Mouse (Mus musculus): Measurements from ENCODE around the gene Gm5269. TPM values are rescaled to one million over a fixed set of nuclear protein-coding genes. Genes with fewer than 3 reads are reported as not detected.
A peak's percentile ranks its signal among the peaks of the same experiment; 100 is the strongest.

Gene Gm5269
- not detected in 2 replicates for polyA plus RNA-seq (2015; fragmentation: Nextera tagmentation; extraction: Ambion mirVana)

DNA sequence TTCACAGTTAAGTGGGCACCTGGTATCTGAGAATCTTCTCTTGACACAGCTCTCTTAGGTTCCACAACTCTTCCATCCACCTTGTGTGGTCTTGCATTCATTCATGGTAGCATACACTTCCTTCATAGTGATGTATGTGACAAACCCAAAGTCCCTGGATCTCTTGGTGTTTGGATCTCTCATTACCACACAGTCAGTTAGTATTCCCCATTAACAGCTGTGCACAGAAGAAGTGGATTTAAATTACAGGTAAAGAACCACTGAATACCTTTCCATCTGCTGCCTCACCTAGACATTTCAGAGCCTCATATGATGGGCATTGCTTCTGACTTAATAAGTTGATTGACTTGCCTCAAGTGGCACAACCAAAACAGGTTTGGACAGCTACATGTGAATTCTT lies at the start of gene Gm5269:
Gm5269 (minus strand) TSS at position 101 of the 400 bp plus-strand sequence.
- ATAC-seq: no peak
- no peaks in the 10 kb centered on the region for H3K9me3 ChIP-seq (replicated peaks)

DNA sequence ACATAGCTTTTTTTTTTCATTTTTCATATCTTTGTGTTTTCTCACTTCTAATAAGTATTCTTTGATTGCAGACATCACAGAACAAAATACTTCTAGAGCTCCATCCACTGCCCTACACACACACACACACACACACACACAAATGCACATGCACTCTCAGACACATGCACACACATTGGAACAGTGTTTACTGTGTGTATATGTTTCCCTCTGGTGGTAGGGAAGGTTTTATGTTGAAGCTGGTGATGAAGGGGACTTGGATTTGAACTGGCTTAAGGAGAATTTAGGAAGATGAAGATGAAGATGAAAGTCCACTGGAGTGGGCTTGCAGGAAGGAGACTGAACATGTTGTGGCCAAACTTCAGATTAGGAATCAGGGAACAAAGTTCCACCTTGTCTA lies 41.1 kb upstream of the Gm5269 start:
- Histone ChIP-seq H3K4me2 (no peak overlapping the region), H3K4me3 (no peak overlapping the region), H3K27ac (no peak overlapping the region), H3K4me1 (peaks cover 1% of the 10 kb centered on the region; the same call in 1 of the 2 replicates), H3K9ac (no peak overlapping the region), H3K36me3 (ENCODE audit: poor library complexity, severe bottlenecking) (no peaks in the 10 kb centered on the region), H3K9me3 (replicated peaks) (no peaks in the 10 kb centered on the region), H3K27me3 (peaks cover 12% of the 10 kb centered on the region)
- no peak for ATAC-seq

More for the DNA sequence above, at the start of gene Gm5269:
- Histone ChIP-seq H3K4me1 (no peaks in the 10 kb centered on the region), H3K4me3 (no peak within 1 kb of the TSS), H3K27me3 (no peaks in the 10 kb centered on the region), H3K36me3 (ENCODE audit: poor library complexity, severe bottlenecking) (no peaks in the 10 kb centered on the region), H3K9ac (no peak within 1 kb of the TSS), H3K4me2 (no peak within 1 kb of the TSS), H3K27ac (no peak within 1 kb of the TSS)

DNA sequence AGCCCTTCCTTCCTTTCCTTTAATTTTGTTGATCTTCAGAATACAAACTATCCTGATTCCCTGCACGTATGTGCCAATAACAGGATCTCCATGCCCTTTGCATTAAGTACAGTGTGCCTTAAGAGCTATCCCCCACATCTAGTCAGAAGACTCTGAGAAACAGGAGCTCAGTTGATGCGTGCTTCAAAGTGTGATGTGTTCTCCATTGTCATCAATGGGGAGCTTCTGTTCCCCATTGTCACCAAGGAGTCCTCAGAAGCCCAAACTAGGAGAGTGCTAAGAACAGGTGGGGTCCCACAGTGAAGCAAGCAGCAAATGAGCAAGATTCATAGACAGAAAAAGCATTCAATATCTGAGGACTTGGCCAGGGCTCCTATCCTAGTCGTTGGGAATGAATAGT lies 36.8 kb upstream of the Gm5269 start:
- no peak for ATAC-seq
- H3K4me3 ChIP-seq: no peak overlapping the region
- H3K4me1 ChIP-seq: peaks cover 5% of the 10 kb centered on the region; the same call in 1 of the 2 replicates
- peaks cover 22% of the 10 kb centered on the region for H3K27me3 ChIP-seq
- H3K9ac ChIP-seq: no peak overlapping the region
- no peaks in the 10 kb centered on the region for H3K36me3 ChIP-seq (ENCODE audit: poor library complexity, severe bottlenecking)
- H3K27ac ChIP-seq: no peak overlapping the region
- H3K4me2 ChIP-seq: no peak overlapping the region
- no peaks in the 10 kb centered on the region for H3K9me3 ChIP-seq (replicated peaks)
- 44% methylated on average over 3 of the region's 3 CpGs for WGBS

DNA sequence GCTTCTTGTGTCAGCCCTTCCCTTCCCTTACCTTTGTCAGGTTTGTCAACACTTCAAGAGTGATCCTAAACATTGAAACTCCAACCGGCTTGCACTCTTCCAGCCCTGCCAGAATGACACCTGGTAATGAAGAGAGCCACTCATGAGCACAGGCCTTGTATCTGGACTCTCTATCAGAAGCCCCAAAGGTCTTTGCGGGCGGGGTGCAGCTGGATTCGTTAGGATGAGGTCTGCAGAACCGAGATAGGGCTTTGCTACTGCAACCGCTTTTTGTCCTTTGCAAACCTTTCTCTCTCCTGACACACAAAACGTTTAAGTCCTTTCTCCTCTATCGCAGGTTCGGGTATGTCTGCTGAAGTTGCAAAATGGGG lies 36.3 kb upstream of the Gm5269 start, which contains the start of gene Slc40a1:
Slc40a1 (minus strand) TSS at position 131 of the 371 bp plus-strand sequence.
- Histone ChIP-seq H3K27me3 (peaks cover 22% of the 10 kb centered on the region), H3K27ac (no peak within 1 kb of the TSS), H3K4me1 (peaks cover 5% of the 10 kb centered on the region; the same call in 1 of the 2 replicates), H3K4me2 (peak within 1 kb of the TSS; percentile 90), H3K4me3 (peak within 1 kb of the TSS; percentile 65), H3K9ac (peak within 1 kb of the TSS; percentile 66), H3K36me3 (ENCODE audit: poor library complexity, severe bottlenecking) (no peaks in the 10 kb centered on the region), H3K9me3 (replicated peaks) (no peaks in the 10 kb centered on the region)
- 0 out of 2 replicates have a peak, but pooled peaks have one; percentile 7 for ATAC-seq
- 19% methylated on average over 9 of the region's 9 CpGs for WGBS

DNA sequence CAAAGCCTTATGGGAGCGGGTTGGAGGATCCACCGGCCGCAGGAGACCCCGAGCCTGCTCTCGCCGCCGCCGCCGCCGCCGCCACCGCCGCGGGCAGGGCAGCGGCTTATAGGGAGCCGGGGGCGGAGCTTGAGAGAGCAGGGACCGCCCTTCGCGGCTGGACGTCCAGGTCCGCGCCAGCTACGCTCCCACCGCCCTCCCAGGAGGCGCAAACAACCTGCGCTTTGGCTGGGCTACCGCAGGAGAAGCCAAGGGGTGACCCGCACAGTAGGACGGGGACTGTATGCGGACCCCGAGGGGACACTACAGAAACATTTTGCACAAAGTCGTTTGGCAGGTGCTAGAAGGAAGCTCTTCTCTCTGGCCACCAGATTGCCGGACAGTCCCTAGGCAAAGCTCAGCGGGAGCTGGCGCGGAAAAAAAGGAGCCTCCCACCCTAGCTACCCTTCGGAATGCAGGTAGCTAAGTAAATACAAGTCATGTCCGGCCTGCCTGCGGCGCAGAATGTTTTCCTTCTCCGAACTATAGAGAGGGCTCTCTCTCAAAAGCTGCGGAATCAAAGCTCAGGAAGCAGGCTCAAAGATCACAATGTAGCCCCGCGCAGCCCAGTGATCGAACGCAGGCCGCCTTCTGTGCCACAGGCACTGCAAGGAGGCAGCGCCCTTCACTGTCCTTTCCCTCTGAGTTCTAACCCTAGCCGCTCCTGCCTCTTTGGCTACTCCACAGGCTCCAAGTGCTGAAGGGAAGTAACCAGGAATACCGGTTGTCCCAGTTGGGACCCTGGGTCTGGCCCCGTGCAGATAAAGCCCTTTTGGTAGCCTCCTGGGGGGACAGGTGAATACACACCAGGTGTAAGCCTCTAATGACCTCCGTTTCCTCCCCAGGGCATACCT lies 35.7 kb upstream of the Gm5269 start:
- WGBS: under 1% methylated on average over 53 of the region's 53 CpGs
- Histone ChIP-seq H3K4me3 (peak overlapping the region; percentile 65), H3K9me3 (replicated peaks) (no peaks in the 10 kb centered on the region)

DNA sequence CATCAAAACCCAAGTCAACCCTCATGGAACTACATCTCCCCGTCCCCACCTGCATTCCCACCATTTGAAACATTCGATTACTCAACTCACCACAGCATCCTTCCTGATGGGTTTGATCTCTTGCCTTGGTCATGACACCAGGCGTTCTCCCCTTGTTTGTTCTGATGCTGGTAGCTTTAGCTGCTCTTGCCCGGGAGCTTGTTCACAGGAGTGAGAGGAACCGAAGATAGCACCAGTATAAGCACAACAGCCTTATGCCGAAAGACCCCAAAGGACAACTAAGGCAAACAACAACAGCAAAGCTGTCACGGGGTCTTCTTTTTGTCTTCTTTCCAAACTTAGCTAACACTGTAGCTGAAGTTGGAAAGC lies 35.0 kb upstream of the Gm5269 start:
- Histone ChIP-seq H3K27ac (no peak overlapping the region), H3K4me2 (peak overlapping the region; percentile 90), H3K4me1 (peaks cover 5% of the 10 kb centered on the region; the same call in 1 of the 2 replicates), H3K4me3 (peak overlapping the region; percentile 65), H3K27me3 (peaks cover 22% of the 10 kb centered on the region), H3K9me3 (replicated peaks) (no peaks in the 10 kb centered on the region), H3K9ac (peak overlapping the region; percentile 66), H3K36me3 (ENCODE audit: poor library complexity, severe bottlenecking) (no peaks in the 10 kb centered on the region)
- 11% methylated on average over 7 of the region's 7 CpGs for WGBS
- ATAC-seq: peak; percentile 55; the same call in 1 of the 2 replicates

More for the DNA sequence above, 35.7 kb upstream of the Gm5269 start:
- Histone ChIP-seq H3K27me3 (peaks cover 22% of the 10 kb centered on the region), H3K9ac (peak overlapping the region; percentile 66), H3K36me3 (ENCODE audit: poor library complexity, severe bottlenecking) (no peaks in the 10 kb centered on the region), H3K4me1 (peaks cover 5% of the 10 kb centered on the region; the same call in 1 of the 2 replicates), H3K27ac (no peak overlapping the region), H3K4me2 (peak overlapping the region; percentile 90)
- peak; percentile 99 for ATAC-seq

DNA sequence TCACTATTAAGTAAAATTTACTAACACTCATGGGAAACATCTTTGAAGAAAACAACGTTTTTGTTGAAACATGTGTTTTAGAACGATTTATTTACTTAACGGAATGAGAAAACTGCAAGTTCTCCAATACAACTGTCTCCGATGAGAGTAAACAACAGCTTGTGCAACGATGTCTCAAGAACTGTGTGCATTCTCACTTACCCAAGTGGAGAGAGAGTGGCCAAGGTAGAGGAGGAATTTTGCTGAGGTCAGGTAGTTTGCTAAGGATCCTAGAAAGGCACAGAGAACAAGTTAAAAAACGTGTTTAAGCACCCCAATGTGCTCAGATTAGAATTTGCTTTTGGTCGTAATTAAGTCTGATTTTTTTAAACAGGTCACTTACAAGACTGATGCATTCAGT lies 34.4 kb upstream of the Gm5269 start:
- Histone ChIP-seq H3K4me2 (peak overlapping the region; percentile 90; the same call in 1 of the 2 replicates), H3K36me3 (ENCODE audit: poor library complexity, severe bottlenecking) (no peaks in the 10 kb centered on the region), H3K27ac (no peak overlapping the region), H3K27me3 (peaks cover 22% of the 10 kb centered on the region), H3K4me3 (no peak overlapping the region), H3K9me3 (replicated peaks) (no peaks in the 10 kb centered on the region), H3K9ac (no peak overlapping the region), H3K4me1 (peaks cover 5% of the 10 kb centered on the region; the same call in 1 of the 2 replicates)
- 73% methylated on average over 7 of the region's 7 CpGs for WGBS
- ATAC-seq: no peak

DNA sequence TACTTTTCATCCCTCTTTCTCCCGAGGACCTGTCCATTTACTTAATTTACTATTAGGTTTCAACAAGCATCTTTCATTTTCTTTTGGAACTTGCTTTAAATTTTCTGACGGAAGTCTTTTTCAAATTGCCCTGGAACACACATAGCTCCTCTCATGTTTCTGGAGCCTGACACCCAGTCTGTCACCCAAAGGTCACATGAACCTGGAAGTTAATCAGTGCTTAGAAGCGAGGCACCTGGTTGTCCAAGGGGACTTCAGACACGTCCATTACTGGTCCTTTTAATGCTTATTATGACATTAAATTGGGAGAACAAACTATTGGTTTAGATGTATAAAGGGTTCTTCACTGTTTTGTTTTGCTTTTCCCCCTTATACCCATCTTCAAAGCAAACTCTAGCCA lies 33.2 kb upstream of the Gm5269 start:
- H3K4me2 ChIP-seq: no peak overlapping the region
- H3K27ac ChIP-seq: no peak overlapping the region
- H3K27me3 ChIP-seq: peaks cover 22% of the 10 kb centered on the region
- H3K4me1 ChIP-seq: peaks cover 5% of the 10 kb centered on the region; the same call in 1 of the 2 replicates
- 78% methylated on average over 4 of the region's 4 CpGs for WGBS
- H3K9ac ChIP-seq: no peak overlapping the region
- no peak overlapping the region for H3K4me3 ChIP-seq
- no peaks in the 10 kb centered on the region for H3K36me3 ChIP-seq (ENCODE audit: poor library complexity, severe bottlenecking)
- ATAC-seq: no peak
- H3K9me3 ChIP-seq (replicated peaks): no peaks in the 10 kb centered on the region

DNA sequence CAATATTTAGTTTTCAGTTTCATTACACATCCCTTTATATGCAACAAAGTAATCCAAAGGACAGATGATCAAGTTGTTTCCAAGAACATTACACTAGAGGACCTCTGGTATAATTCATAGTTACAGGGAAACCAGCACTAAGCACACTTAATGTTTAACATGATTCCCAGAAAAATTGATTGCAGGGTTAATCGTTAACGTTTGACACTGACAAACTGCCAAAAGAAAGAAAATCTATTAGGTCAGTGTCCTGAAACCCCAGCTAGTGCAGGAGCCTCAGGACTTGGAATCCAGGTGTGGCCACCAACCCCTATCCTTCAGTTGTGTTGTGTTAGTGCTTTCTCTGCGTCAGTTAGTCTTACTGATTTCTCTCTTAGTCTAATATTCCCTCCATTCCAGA lies 30.6 kb upstream of the Gm5269 start:
- H3K9ac ChIP-seq: no peak overlapping the region
- no peaks in the 10 kb centered on the region for H3K4me1 ChIP-seq
- H3K36me3 ChIP-seq (ENCODE audit: poor library complexity, severe bottlenecking): no peaks in the 10 kb centered on the region
- no peak overlapping the region for H3K27ac ChIP-seq
- H3K4me2 ChIP-seq: no peak overlapping the region
- ATAC-seq: no peak
- no peak overlapping the region for H3K4me3 ChIP-seq
- H3K9me3 ChIP-seq (replicated peaks): no peaks in the 10 kb centered on the region
- H3K27me3 ChIP-seq: peaks cover 7% of the 10 kb centered on the region; the same call in 1 of the 2 replicates
- WGBS: 90% methylated on average over 3 of the region's 3 CpGs

DNA sequence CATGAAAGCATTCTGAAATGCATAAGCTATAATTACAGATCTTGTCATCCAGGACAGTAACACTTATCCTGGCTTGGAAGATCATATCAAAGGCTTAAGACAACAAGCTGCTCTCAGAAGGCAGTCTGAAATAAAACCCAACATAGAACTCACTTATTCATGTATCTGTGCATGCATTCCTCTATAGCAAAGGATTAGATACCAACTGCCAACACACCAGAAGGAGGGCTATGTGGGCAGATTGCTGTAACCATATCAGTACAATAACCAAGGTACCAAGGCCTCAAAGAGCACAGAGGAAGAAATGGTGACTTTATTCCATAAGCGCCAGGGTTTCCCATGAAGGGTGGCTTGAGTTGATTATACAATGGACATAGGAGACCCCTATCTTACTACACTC lies 29.7 kb upstream of the Gm5269 start:
- H3K27ac ChIP-seq: no peak overlapping the region
- no peaks in the 10 kb centered on the region for H3K4me1 ChIP-seq
- no peaks in the 10 kb centered on the region for H3K9me3 ChIP-seq (replicated peaks)
- no peak overlapping the region for H3K9ac ChIP-seq
- H3K27me3 ChIP-seq: peaks cover 3% of the 10 kb centered on the region; the same call in 1 of the 2 replicates
- 95% methylated on average over 1 of the region's 1 CpGs for WGBS
- H3K4me2 ChIP-seq: no peak overlapping the region
- ATAC-seq: no peak
- H3K36me3 ChIP-seq (ENCODE audit: poor library complexity, severe bottlenecking): no peaks in the 10 kb centered on the region
- H3K4me3 ChIP-seq: no peak overlapping the region

DNA sequence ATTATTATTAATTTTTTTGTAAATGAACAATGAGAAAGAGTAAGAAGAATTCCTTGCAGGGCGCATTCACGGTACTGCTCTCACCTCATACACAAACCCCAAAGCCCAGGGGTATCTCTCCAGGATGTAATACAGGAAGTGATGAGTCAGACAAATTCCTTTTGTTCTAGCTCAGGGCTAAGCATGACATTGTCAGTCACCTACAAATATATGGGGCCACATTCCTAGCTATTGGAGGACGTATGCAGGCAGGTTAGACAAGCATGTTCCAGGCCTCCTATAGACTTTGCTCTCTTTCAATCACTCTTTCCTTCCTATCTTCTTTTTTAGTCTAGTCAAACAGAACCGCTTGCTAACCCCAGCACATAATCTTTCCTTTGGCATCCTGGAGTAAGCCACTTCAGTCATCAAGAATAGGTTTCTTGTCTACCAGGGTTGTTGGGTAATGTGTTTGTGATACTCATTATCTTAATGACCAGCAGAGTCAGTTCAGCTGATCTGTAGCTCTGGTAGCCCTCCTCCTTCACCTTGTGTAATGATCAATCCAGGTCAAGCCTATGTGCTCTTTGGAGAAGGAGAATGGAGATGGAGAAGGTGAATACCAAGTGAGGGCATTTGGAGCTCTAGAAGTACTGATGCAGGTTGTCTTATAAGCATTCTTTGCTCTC lies 27.2 kb upstream of the Gm5269 start:
- Histone ChIP-seq H3K9ac (no peak overlapping the region), H3K4me2 (no peak overlapping the region), H3K4me1 (no peaks in the 10 kb centered on the region), H3K9me3 (replicated peaks) (no peaks in the 10 kb centered on the region), H3K27me3 (no peaks in the 10 kb centered on the region), H3K4me3 (no peak overlapping the region), H3K27ac (no peak overlapping the region), H3K36me3 (ENCODE audit: poor library complexity, severe bottlenecking) (no peaks in the 10 kb centered on the region)
- ATAC-seq: no peak
- WGBS: 84% methylated on average over 4 of the region's 4 CpGs

DNA sequence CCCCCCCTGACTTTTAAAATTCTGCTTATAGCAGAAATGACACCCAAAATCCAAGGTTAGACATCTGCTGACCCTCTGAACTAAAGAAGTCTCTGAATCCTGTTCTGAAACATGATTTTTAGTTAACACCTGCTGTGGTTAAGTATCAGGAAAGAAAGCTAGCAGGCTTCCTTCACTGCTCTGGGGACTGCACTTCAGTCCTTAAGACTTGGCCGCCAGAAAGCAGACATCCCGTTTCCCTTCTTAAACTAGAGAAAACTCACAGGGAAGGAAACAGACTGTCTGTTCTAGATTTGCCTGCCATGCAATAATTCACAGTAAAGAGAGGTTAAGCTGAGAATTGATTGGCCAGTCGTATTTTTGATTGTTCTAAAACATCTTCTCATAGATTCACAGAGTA lies 26.1 kb upstream of the Gm5269 start:
- WGBS: 83% methylated on average over 3 of the region's 3 CpGs
- H3K27ac ChIP-seq: no peak overlapping the region
- H3K9me3 ChIP-seq (replicated peaks): no peaks in the 10 kb centered on the region
- no peak for ATAC-seq
- H3K4me2 ChIP-seq: no peak overlapping the region
- H3K9ac ChIP-seq: no peak overlapping the region
- H3K27me3 ChIP-seq: no peaks in the 10 kb centered on the region
- H3K4me3 ChIP-seq: no peak overlapping the region
- H3K36me3 ChIP-seq (ENCODE audit: poor library complexity, severe bottlenecking): no peaks in the 10 kb centered on the region
- no peaks in the 10 kb centered on the region for H3K4me1 ChIP-seq
